Mouse (Mus musculus): ENCODE results near the gene Fam228a. TPM values are rescaled to one million over a fixed set of nuclear protein-coding genes. Genes with fewer than 3 reads are reported as not detected.

The Fam228a gene
- 97.7 TPM for polyA plus RNA-seq (2014; fragmentation: Illumina TruSeq; extraction: RNeasy Lipid Tissue Mini Kit (QIAGEN cat#74804); ENCODE audit: low read depth, low replicate concordance)

GRCm38 (mm10) chr12:4738031-4738576, at the start of gene Fam228a:
Fam228a (minus strand) TSS chr12:4738430.

GRCm38 (mm10) chr12:4768492-4769332, 30.5 kb upstream of the Fam228a start, which contains the start of the genes Pfn4 and Fam228b:
Pfn4 (plus strand) TSS chr12:4769022.
Fam228b (minus strand) TSS chr12:4769267.

Other genes starting within 250 kb of the Fam228a start
- 78.6 TPM for gene Itsn2, start 145.8 kb downstream of the Fam228a start, polyA plus RNA-seq (2014; fragmentation: Illumina TruSeq; extraction: RNeasy Lipid Tissue Mini Kit (QIAGEN cat#74804); ENCODE audit: low read depth, low replicate concordance)
- not detected for gene Gm3625, start 145.5 kb downstream of the Fam228a start, polyA plus RNA-seq (2014; fragmentation: Illumina TruSeq; extraction: RNeasy Lipid Tissue Mini Kit (QIAGEN cat#74804); ENCODE audit: low read depth, low replicate concordance)
- 475 TPM for gene Pfn4, start 30.6 kb upstream of the Fam228a start, polyA plus RNA-seq (2014; fragmentation: Illumina TruSeq; extraction: RNeasy Lipid Tissue Mini Kit (QIAGEN cat#74804); ENCODE audit: low read depth, low replicate concordance)
- gene Fam228b, start 30.8 kb upstream of the Fam228a start, polyA plus RNA-seq (2014; fragmentation: Illumina TruSeq; extraction: RNeasy Lipid Tissue Mini Kit (QIAGEN cat#74804); ENCODE audit: low read depth, low replicate concordance), result 146 TPM
- gene Sf3b6, start 79.1 kb upstream of the Fam228a start, polyA plus RNA-seq (2014; fragmentation: Illumina TruSeq; extraction: RNeasy Lipid Tissue Mini Kit (QIAGEN cat#74804); ENCODE audit: low read depth, low replicate concordance), result 72.5 TPM
- 0.74 TPM for gene Fkbp1b, start 103.2 kb upstream of the Fam228a start, polyA plus RNA-seq (2014; fragmentation: Illumina TruSeq; extraction: RNeasy Lipid Tissue Mini Kit (QIAGEN cat#74804); ENCODE audit: low read depth, low replicate concordance)
- 2.8 TPM for gene Wdcp, start 104.9 kb upstream of the Fam228a start, polyA plus RNA-seq (2014; fragmentation: Illumina TruSeq; extraction: RNeasy Lipid Tissue Mini Kit (QIAGEN cat#74804); ENCODE audit: low read depth, low replicate concordance)
- gene Mfsd2b, start 135.9 kb upstream of the Fam228a start, polyA plus RNA-seq (2014; fragmentation: Illumina TruSeq; extraction: RNeasy Lipid Tissue Mini Kit (QIAGEN cat#74804); ENCODE audit: low read depth, low replicate concordance), result 0.83 TPM
- gene Ubxn2a, start 169.3 kb upstream of the Fam228a start, polyA plus RNA-seq (2014; fragmentation: Illumina TruSeq; extraction: RNeasy Lipid Tissue Mini Kit (QIAGEN cat#74804); ENCODE audit: low read depth, low replicate concordance), result 20.1 TPM
- 18.4 TPM for gene Atad2b, start 178.9 kb upstream of the Fam228a start, polyA plus RNA-seq (2014; fragmentation: Illumina TruSeq; extraction: RNeasy Lipid Tissue Mini Kit (QIAGEN cat#74804); ENCODE audit: low read depth, low replicate concordance)

Measured in testis, adult 10 weeks (tissue).